Mouse (Mus musculus) hematopoietic stem cell, adult 5-6 weeks (primary cell): ENCODE results near the gene Gabbr2. TPM values are rescaled to one million over a fixed set of nuclear protein-coding genes. Genes with fewer than 3 reads are reported as not detected.

Source experiments
- ATAC-seq, 2 experiments: fragments of 125-278 bp in 1 of 2; replicated peaks in 1 of 2; 2 replicates each; pipeline ENCODE4 v1.8.0; 2016 to 2017; ENCODE audit warnings: inconsistent platforms in 2 of 2, mild to moderate bottlenecking in 2 of 2, moderate number of reproducible peaks in 2 of 2, low read depth in 1 of 2, moderate TSS enrichment in 1 of 2; ENCODE audit not compliant: low FRiP score in 2 of 2, poor library complexity in 2 of 2, severe bottlenecking in 2 of 2, insufficient read depth in 1 of 2, low TSS enrichment in 1 of 2
- total RNA-seq: library from RNA; stranded (forward); fragments of 172-1452, 232-1000 nt; gene quantifications from 2 replicates; pipeline ENCODE4 v1.2.3, GENCODE M21; 2017

The Gabbr2 gene
- total RNA-seq, 1 experiment from 2014 or later: 0.25 TPM

- no peak for ATAC-seq
Observed at GRCm38 (mm10) chr4:46991959-46992316, 265 bp upstream of the Gabbr2 start.

- no peak for ATAC-seq
Observed at GRCm38 (mm10) chr4:46990281-46991015, 1.2 kb downstream of the Gabbr2 start.

GRCm38 (mm10) chr4:46989842-46990241 lies 1.8 kb downstream of the Gabbr2 start:
- ATAC-seq: no peak; a peak in 1 of 4 replicates

GRCm38 (mm10) chr4:46988824-46989223 lies 2.8 kb downstream of the Gabbr2 start:
- ATAC-seq: no peak

- ATAC-seq: no peak
Observed at GRCm38 (mm10) chr4:46988257-46988656, 3.4 kb downstream of the Gabbr2 start.

- ATAC-seq: no peak
Observed at GRCm38 (mm10) chr4:46987809-46988208, 3.9 kb downstream of the Gabbr2 start.

- no peak for ATAC-seq
Observed at GRCm38 (mm10) chr4:46986054-46986453, 5.6 kb downstream of the Gabbr2 start.

- ATAC-seq: no peak
Observed at GRCm38 (mm10) chr4:46982912-46983311, 8.8 kb downstream of the Gabbr2 start.

- ATAC-seq: no peak
Observed at GRCm38 (mm10) chr4:46982094-46982493, 9.6 kb downstream of the Gabbr2 start.

- no peak for ATAC-seq
Observed at GRCm38 (mm10) chr4:46978371-46978770, 13.3 kb downstream of the Gabbr2 start.

GRCm38 (mm10) chr4:46977161-46977560 lies 14.5 kb downstream of the Gabbr2 start:
- ATAC-seq: no peak

- no peak for ATAC-seq
Observed at GRCm38 (mm10) chr4:46976671-46977071, 15.0 kb downstream of the Gabbr2 start.

GRCm38 (mm10) chr4:46973322-46973721 lies 18.4 kb downstream of the Gabbr2 start:
- no peak for ATAC-seq

GRCm38 (mm10) chr4:46967981-46968380 lies 23.7 kb downstream of the Gabbr2 start:
- no peak for ATAC-seq

- ATAC-seq: no peak
Observed at GRCm38 (mm10) chr4:46966551-46966950, 25.1 kb downstream of the Gabbr2 start.

GRCm38 (mm10) chr4:46961403-46961802 lies 30.3 kb downstream of the Gabbr2 start:
- no peak for ATAC-seq

GRCm38 (mm10) chr4:46960208-46960607 lies 31.5 kb downstream of the Gabbr2 start:
- no peak for ATAC-seq

- no peak for ATAC-seq
Observed at GRCm38 (mm10) chr4:46959776-46960175, 31.9 kb downstream of the Gabbr2 start.

- no peak for ATAC-seq
Observed at GRCm38 (mm10) chr4:46957955-46958354, 33.7 kb downstream of the Gabbr2 start.
